Mouse (Mus musculus): ENCODE measurements around the gene Sephs1.

- TF ChIP-seq CTCF (IDR thresholded peaks at IDR 0.05; ENCODE audit: insufficient read depth, low read depth, low read length) (0 out of 2 replicates have a peak, but pooled peaks have one; percentile 18), POLR2A (IDR thresholded peaks at IDR 0.05; ENCODE audit: insufficient read depth, low read depth, low read length) (no peak)
Observed at GRCm38 (mm10) chr2:4864008-4864816, 17.2 kb upstream of the Sephs1 start.

Data from olfactory bulb, adult 2 months (tissue).